ENCODE assay signal across 8 mouse cellular contexts in the genomic region with DNA sequence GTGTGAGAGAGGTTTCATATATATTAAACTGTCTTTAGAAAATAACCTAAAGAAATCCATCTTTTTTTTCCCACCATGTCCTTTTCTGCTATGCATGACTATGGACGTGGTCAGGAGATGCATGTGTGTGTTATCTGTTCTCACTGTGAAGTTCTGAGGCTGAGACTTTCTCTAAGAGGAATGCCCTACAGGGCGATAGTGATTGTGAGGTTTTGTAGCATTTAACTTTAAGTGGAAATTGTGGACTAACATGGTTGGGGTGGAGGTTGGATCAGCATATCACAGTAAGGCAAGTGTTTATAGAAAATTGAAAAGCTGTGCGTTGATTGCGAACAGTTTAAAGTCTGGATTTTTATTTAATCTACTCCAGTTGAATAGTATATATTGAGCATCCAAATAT. TPM values are rescaled to one million over a fixed set of nuclear protein-coding genes. Genes with fewer than 3 reads are reported as not detected.
A peak's percentile ranks its signal among the peaks of the same experiment; 100 is the strongest.
DNase-seq lines count a peak whose midpoint lies in the region; ATAC-seq lines count a peak whose summit lies in the region.

No protein-coding gene starts in this region.

- H3K4me1 ChIP-seq in lung, embryonic 15.5 days = peaks cover 23% of the 10 kb centered on the region
- H3K4me1 ChIP-seq in limb, embryonic 10.5 days = peaks cover 36% of the 10 kb centered on the region
- peaks cover 12% of the 10 kb centered on the region for H3K4me1 ChIP-seq in stomach, embryonic 14.5 days (ENCODE audit: control insufficient read depth, insufficient read depth, low read length)

- no peaks in the 10 kb centered on the region for H3K27me3 ChIP-seq in lung, embryonic 15.5 days
- H3K27me3 ChIP-seq in limb, embryonic 10.5 days (ENCODE audit: low read depth, poor library complexity, severe bottlenecking) = peaks cover 8% of the 10 kb centered on the region; the same call in 1 of the 2 replicates
- no peaks in the 10 kb centered on the region for H3K27me3 ChIP-seq in stomach, embryonic 14.5 days (ENCODE audit: control insufficient read depth, insufficient read depth, low read length)

- H3K9me3 ChIP-seq in lung, embryonic 15.5 days = no peaks in the 10 kb centered on the region
- H3K9me3 ChIP-seq in limb, embryonic 10.5 days (replicated peaks) = no peaks in the 10 kb centered on the region
- no peaks in the 10 kb centered on the region for H3K9me3 ChIP-seq in stomach, embryonic 14.5 days (ENCODE audit: control insufficient read depth, low read depth, low read length)

- 21% methylated on average over 4 of the region's 4 CpGs for WGBS in lung, embryonic 15.5 days
- WGBS in limb, embryonic 10.5 days = 31% methylated on average over 4 of the region's 4 CpGs
- 28% methylated on average over 4 of the region's 4 CpGs for WGBS in stomach, embryonic 14.5 days

- H3K4me2 ChIP-seq in lung, embryonic 15.5 days = peak overlapping the region; percentile 91
- H3K4me2 ChIP-seq in stomach, embryonic 14.5 days (replicated peaks; ENCODE audit: low read depth, low read length) = peak overlapping the region; percentile 97

- peak overlapping the region; percentile 65 for H3K4me3 ChIP-seq in lung, embryonic 15.5 days
- H3K4me3 ChIP-seq in limb, embryonic 10.5 days = peak overlapping the region; percentile 70
- H3K4me3 ChIP-seq in stomach, embryonic 14.5 days (ENCODE audit: low read depth, low read length) = peak overlapping the region; percentile 58; the same call in 1 of the 2 replicates

- peak overlapping the region; percentile 24; the same call in 1 of the 2 replicates for H3K27ac ChIP-seq in lung, embryonic 15.5 days
- H3K27ac ChIP-seq in limb, embryonic 10.5 days = no peak overlapping the region
- H3K27ac ChIP-seq in stomach, embryonic 14.5 days (ENCODE audit: low read length) = no peak overlapping the region

- ATAC-seq in lung, embryonic 15.5 days (ENCODE audit: borderline replicate concordance, extremely low read depth, low FRiP score, low TSS enrichment) = no peak
- ATAC-seq in stomach, embryonic 14.5 days (ENCODE audit: insufficient number of reproducible peaks, insufficient read depth, low FRiP score, low read depth) = no peak

- peak; percentile 13 for DNase-seq in embryo, embryonic 11 days
- DNase-seq in embryo, embryonic 10 days (ENCODE audit: low spot score) = no peak
- DNase-seq in lung, postnatal 4 days = no peak
- no peak for DNase-seq in limb, embryonic 10.5 days (ENCODE audit: low spot score)
- no peak for DNase-seq in layer of hippocampus, postnatal 10 days (ENCODE audit: low spot score in 2 of 2)
- no peak for DNase-seq in left cerebral cortex, adult 18-20 months (ENCODE audit: low spot score in 2 of 2)

- no peaks in the 10 kb centered on the region for H3K36me3 ChIP-seq in lung, embryonic 15.5 days
- H3K36me3 ChIP-seq in limb, embryonic 10.5 days = no peaks in the 10 kb centered on the region
- H3K36me3 ChIP-seq in stomach, embryonic 14.5 days (ENCODE audit: control insufficient read depth, insufficient read depth, low read length) = no peaks in the 10 kb centered on the region

- no peak overlapping the region for H3K9ac ChIP-seq in lung, embryonic 15.5 days
- H3K9ac ChIP-seq in stomach, embryonic 14.5 days (replicated peaks; ENCODE audit: low read depth, low read length) = no peak overlapping the region

RNA-seq across cellular contexts. Expression of gene Prkg1, which starts 0.6 kb away (rescaled TPM):
- polyA plus RNA-seq in lung, embryonic 15.5 days (2015; fragmentation: Nextera tagmentation; extraction: Ambion mirVana) = 5.7 and 6.5 TPM in 2 replicates
- 1.4 and 3.4 TPM in 2 replicates for polyA plus RNA-seq in limb, embryonic 10.5 days (2016; fragmentation: Nextera tagmentation; extraction: Ambion mirVana)
- 19.8 and 21.1 TPM in 2 replicates for polyA plus RNA-seq in stomach, embryonic 14.5 days (2014; fragmentation: Nextera tagmentation; extraction: Ambion mirVana)
- total RNA-seq in layer of hippocampus, postnatal 10 days (2021) = 10 to 100 TPM; 21.7 to 23.2 TPM
- 10 to 100 TPM; 17.0 to 17.5 TPM for total RNA-seq in left cerebral cortex, adult 18-20 months (2021)
